Mouse (Mus musculus) kidney, postnatal 10 days (tissue): ENCODE measurements around the gene Slc26a10.
"Not testable (repeated sequence)": the region's sequence is repeated elsewhere in the genome, so short reads cannot be mapped to it uniquely, and the experiment has no call there.

ENCODE experiments used
- DNase-seq: peaks from one replicate; pipeline ENCODE4 v3.0.0; 2021; ENCODE audit warnings: mixed read lengths

The Slc26a10 gene

GRCm38 (mm10) chr10:127197505-127198110 is 17.2 kb upstream of the Slc26a10 start:
- DNase-seq: no peak

GRCm38 (mm10) chr10:127197104-127197503 is 16.7 kb upstream of the Slc26a10 start:
- no peak for DNase-seq

- DNase-seq: peak; percentile 81
These were observed 15.9 kb upstream of the Slc26a10 start for GRCm38 (mm10) chr10:127196392-127196791.

- DNase-seq: peak; percentile 78
These were observed 15.1 kb upstream of the Slc26a10 start, which contains the start of gene Dtx3 for GRCm38 (mm10) chr10:127195328-127196129. TSS of gene Dtx3 (minus strand) at chr10:127195728.

GRCm38 (mm10) chr10:127194428-127195327 is 14.2 kb upstream of the Slc26a10 start:
- peak; percentile 85 for DNase-seq

- no peak for DNase-seq
These were observed 12.6 kb upstream of the Slc26a10 start for GRCm38 (mm10) chr10:127193011-127193410.

- DNase-seq: not testable (repeated sequence)
These were observed 11.5 kb upstream of the Slc26a10 start for GRCm38 (mm10) chr10:127192057-127192328.

GRCm38 (mm10) chr10:127191191-127192056 is 11.0 kb upstream of the Slc26a10 start:
- DNase-seq: no peak

GRCm38 (mm10) chr10:127190398-127191190 is 10.1 kb upstream of the Slc26a10 start:
- peak; percentile 34 for DNase-seq

GRCm38 (mm10) chr10:127189651-127190381 is 9.4 kb upstream of the Slc26a10 start, which contains the start of gene Arhgef25:
TSS of gene Arhgef25 (minus strand) at chr10:127190083.
- peak; percentile 80 for DNase-seq

GRCm38 (mm10) chr10:127189116-127189650 is 8.7 kb upstream of the Slc26a10 start:
- peak; percentile 71 for DNase-seq

- peak; percentile 83 for DNase-seq
These were observed 8.1 kb upstream of the Slc26a10 start for GRCm38 (mm10) chr10:127188465-127189115.

- DNase-seq: no peak
These were observed 7.6 kb upstream of the Slc26a10 start for GRCm38 (mm10) chr10:127188079-127188453.

- DNase-seq: no peak
These were observed 7.1 kb upstream of the Slc26a10 start for GRCm38 (mm10) chr10:127187371-127188078.

- DNase-seq: no peak
These were observed 6.0 kb upstream of the Slc26a10 start for GRCm38 (mm10) chr10:127186451-127186850.

GRCm38 (mm10) chr10:127185506-127185905 is 5.1 kb upstream of the Slc26a10 start:
- no peak for DNase-seq

- DNase-seq: no peak
These were observed 4.7 kb upstream of the Slc26a10 start for GRCm38 (mm10) chr10:127185101-127185500.

GRCm38 (mm10) chr10:127183759-127184158 is 3.3 kb upstream of the Slc26a10 start:
- no peak for DNase-seq

- DNase-seq: no peak
These were observed 2.2 kb upstream of the Slc26a10 start for GRCm38 (mm10) chr10:127182624-127183023.
